Mouse (Mus musculus) adrenal gland, postnatal 14 days (tissue): ENCODE data around the gene Anapc16. TPM values are rescaled to one million over a fixed set of nuclear protein-coding genes. Genes with fewer than 3 reads are reported as not detected.

Experiments
- DNase-seq: peaks from one replicate; pipeline ENCODE4 v3.0.0; 2021; ENCODE audit warnings: mixed read lengths
- total RNA-seq: library from RNA; stranded (reverse); gene quantifications from 2 replicates; pipeline ENCODE4 v1.2.3, GENCODE M21; 2021

Gene Anapc16
- total RNA-seq, 1 experiment from 2014 or later: 57.5 TPM

- no peak for DNase-seq
Observed at GRCm38 (mm10) chr10:59971813-59972212, 31.1 kb downstream of the Anapc16 start.

- no peak for DNase-seq
Observed at GRCm38 (mm10) chr10:59970450-59971062, 32.4 kb downstream of the Anapc16 start.

- peak; percentile 88 for DNase-seq
Observed at GRCm38 (mm10) chr10:59969821-59970449, 33.0 kb downstream of the Anapc16 start.

- DNase-seq: peak; percentile 83
Observed at GRCm38 (mm10) chr10:59967309-59967942, 35.5 kb downstream of the Anapc16 start.

- DNase-seq: no peak
Observed at GRCm38 (mm10) chr10:59966743-59967142, 36.2 kb downstream of the Anapc16 start.

- no peak for DNase-seq
Observed at GRCm38 (mm10) chr10:59965788-59966187, 37.1 kb downstream of the Anapc16 start.

GRCm38 (mm10) chr10:59965362-59965695 is 37.6 kb downstream of the Anapc16 start:
- no peak for DNase-seq

GRCm38 (mm10) chr10:59964504-59965361 is 38.2 kb downstream of the Anapc16 start:
- peak; percentile 49 for DNase-seq

- DNase-seq: no peak
Observed at GRCm38 (mm10) chr10:59963609-59964008, 39.3 kb downstream of the Anapc16 start.

GRCm38 (mm10) chr10:59959517-59959916 is 43.4 kb downstream of the Anapc16 start:
- no peak for DNase-seq

GRCm38 (mm10) chr10:59958458-59958857 is 44.5 kb downstream of the Anapc16 start:
- no peak for DNase-seq

- peak; percentile 40 for DNase-seq
Observed at GRCm38 (mm10) chr10:59957171-59958149, 45.5 kb downstream of the Anapc16 start.

- no peak for DNase-seq
Observed at GRCm38 (mm10) chr10:59956681-59957080, 46.3 kb downstream of the Anapc16 start.

GRCm38 (mm10) chr10:59953564-59954039 is 49.3 kb downstream of the Anapc16 start:
- peak; percentile 51 for DNase-seq

- peak; percentile 43 for DNase-seq
Observed at GRCm38 (mm10) chr10:59952781-59953563, 50.0 kb downstream of the Anapc16 start.

GRCm38 (mm10) chr10:59952152-59952780 is 50.7 kb downstream of the Anapc16 start:
- peak; percentile 76 for DNase-seq

- DNase-seq: peak; percentile 100
Observed at GRCm38 (mm10) chr10:59951211-59952151, 51.5 kb downstream of the Anapc16 start, which contains the start of gene Ddit4. TSS of gene Ddit4 (minus strand) at chr10:59951834.

- DNase-seq: peak; percentile 90
Observed at GRCm38 (mm10) chr10:59950716-59951191, 52.2 kb downstream of the Anapc16 start.
